Mouse (Mus musculus): ENCODE measurements around the gene Abcc4. TPM values are rescaled to one million over a fixed set of nuclear protein-coding genes. Genes with fewer than 3 reads are reported as not detected.

The Abcc4 gene
- 36.5 and 110 TPM in 2 replicates for total RNA-seq (2012; rRNA removed)

- peaks cover 7 to 22% of the 10 kb centered on the region in 2 experiments for H3K4me1 ChIP-seq (ENCODE audit: control insufficient read depth in 2 of 2, insufficient read depth in 2 of 2, low read length in 2 of 2, poor library complexity in 1 of 2)
- no peak for DNase-seq (ENCODE audit: low read depth, low spot score)
- peak within 1 kb of the TSS; percentile 76 for H3K9ac ChIP-seq (ENCODE audit: insufficient read depth, low read depth, low read length, poor library complexity, severe bottlenecking)
- TF ChIP-seq ZNF384 (IDR thresholded peaks at IDR 0.05; ENCODE audit: low read depth, low read length) (no peak), HCFC1 (IDR thresholded peaks at IDR 0.05; ENCODE audit: borderline replicate concordance, insufficient read depth, low read length) (no peak), CHD2 (IDR thresholded peaks at IDR 0.05; ENCODE audit: low read depth, low read length) (no peak), MAFK (IDR thresholded peaks at IDR 0.05; ENCODE audit: insufficient read depth, low read depth, low read length) (no peak), ZC3H11A (IDR thresholded peaks at IDR 0.05; ENCODE audit: borderline replicate concordance, low read depth, low read length) (no peak)
- H3K27ac ChIP-seq (ENCODE audit: insufficient read depth, low read depth, low read length, poor library complexity, severe bottlenecking) = peak within 1 kb of the TSS; percentile 54
- in situ Hi-C loops (cut with MboI; ENCODE audit: low sequenced_read_pairs in 2 of 2, unreplicated experiment in 2 of 2) = no loop called here
- peaks cover 19% of the 10 kb centered on the region; the same call in 1 of the 2 replicates for H3K36me3 ChIP-seq (ENCODE audit: control insufficient read depth, insufficient read depth, low read length, poor library complexity, severe bottlenecking)
- H3K4me3 ChIP-seq (ENCODE audit: insufficient read depth in 1 of 2, low read depth in 1 of 2, low read length in 2 of 2, poor library complexity in 1 of 2, severe bottlenecking in 1 of 2) = peak within 1 kb of the TSS; percentile 92 to 95
- H3K9me3 ChIP-seq (ENCODE audit: control insufficient read depth, insufficient read depth, low read depth, low read length) = no peaks in the 10 kb centered on the region
Measured at GRCm38 (mm10) chr14:118705808-118706731, at the start of gene Abcc4. Gene Abcc4 (minus strand): TSS chr14:118706219.

- in situ Hi-C loops (cut with MboI; ENCODE audit: low sequenced_read_pairs in 2 of 2, unreplicated experiment in 2 of 2) = no loop called here
Measured at GRCm38 (mm10) chr14:118751193-118751753, 45.3 kb upstream of the Abcc4 start.

GRCm38 (mm10) chr14:118750505-118751192 lies 44.6 kb upstream of the Abcc4 start:
- TF ChIP-seq MAFK (IDR thresholded peaks at IDR 0.05; ENCODE audit: insufficient read depth, low read depth, low read length) (peak; percentile 93), HCFC1 (IDR thresholded peaks at IDR 0.05; ENCODE audit: borderline replicate concordance, insufficient read depth, low read length) (no peak)
- Histone ChIP-seq H3K9ac (ENCODE audit: insufficient read depth, low read depth, low read length, poor library complexity, severe bottlenecking) (no peak overlapping the region), H3K4me1 (ENCODE audit: control insufficient read depth in 2 of 2, insufficient read depth in 2 of 2, low read length in 2 of 2, poor library complexity in 1 of 2) (peaks cover 8 to 24% of the 10 kb centered on the region in 2 experiments), H3K27ac (ENCODE audit: insufficient read depth, low read depth, low read length, poor library complexity, severe bottlenecking) (peak overlapping the region; percentile 80), H3K4me3 (ENCODE audit: insufficient read depth in 1 of 2, low read depth in 1 of 2, low read length in 2 of 2, poor library complexity in 1 of 2, severe bottlenecking in 1 of 2) (no peak overlapping the region), H3K36me3 (ENCODE audit: control insufficient read depth, insufficient read depth, low read length, poor library complexity, severe bottlenecking) (no peaks in the 10 kb centered on the region), H3K9me3 (ENCODE audit: control insufficient read depth, insufficient read depth, low read depth, low read length) (no peaks in the 10 kb centered on the region)
- DNase-seq (ENCODE audit: low read depth, low spot score) = peak; percentile 36
- in situ Hi-C loops (cut with MboI; ENCODE audit: low sequenced_read_pairs in 2 of 2, unreplicated experiment in 2 of 2) = no loop called here

More at GRCm38 (mm10) chr14:118751193-118751753, 45.3 kb upstream of the Abcc4 start:
- Histone ChIP-seq H3K9ac (ENCODE audit: insufficient read depth, low read depth, low read length, poor library complexity, severe bottlenecking) (no peak overlapping the region), H3K9me3 (ENCODE audit: control insufficient read depth, insufficient read depth, low read depth, low read length) (no peaks in the 10 kb centered on the region), H3K4me1 (ENCODE audit: control insufficient read depth in 2 of 2, insufficient read depth in 2 of 2, low read length in 2 of 2, poor library complexity in 1 of 2) (peaks cover 8 to 24% of the 10 kb centered on the region in 2 experiments), H3K27ac (ENCODE audit: insufficient read depth, low read depth, low read length, poor library complexity, severe bottlenecking) (peak overlapping the region; percentile 80; the same call in 1 of the 2 replicates), H3K36me3 (ENCODE audit: control insufficient read depth, insufficient read depth, low read length, poor library complexity, severe bottlenecking) (no peaks in the 10 kb centered on the region), H3K4me3 (ENCODE audit: insufficient read depth in 1 of 2, low read depth in 1 of 2, low read length in 2 of 2, poor library complexity in 1 of 2, severe bottlenecking in 1 of 2) (no peak overlapping the region)
- TF ChIP-seq ZC3H11A (IDR thresholded peaks at IDR 0.05; ENCODE audit: borderline replicate concordance, low read depth, low read length) (no peak), MAFK (IDR thresholded peaks at IDR 0.05; ENCODE audit: insufficient read depth, low read depth, low read length) (0 out of 2 replicates have a peak, but pooled peaks have one; percentile 11)
- peak; percentile 38 for DNase-seq (ENCODE audit: low read depth, low spot score)

GRCm38 (mm10) chr14:118749715-118750114 lies 43.7 kb upstream of the Abcc4 start:
- in situ Hi-C loops (cut with MboI; ENCODE audit: low sequenced_read_pairs in 2 of 2, unreplicated experiment in 2 of 2) = no loop called here
- Histone ChIP-seq H3K4me1 (ENCODE audit: control insufficient read depth in 2 of 2, insufficient read depth in 2 of 2, low read length in 2 of 2, poor library complexity in 1 of 2) (peaks cover 8 to 24% of the 10 kb centered on the region in 2 experiments), H3K36me3 (ENCODE audit: control insufficient read depth, insufficient read depth, low read length, poor library complexity, severe bottlenecking) (no peaks in the 10 kb centered on the region), H3K4me3 (ENCODE audit: insufficient read depth in 1 of 2, low read depth in 1 of 2, low read length in 2 of 2, poor library complexity in 1 of 2, severe bottlenecking in 1 of 2) (no peak overlapping the region), H3K9ac (ENCODE audit: insufficient read depth, low read depth, low read length, poor library complexity, severe bottlenecking) (no peak overlapping the region), H3K9me3 (ENCODE audit: control insufficient read depth, insufficient read depth, low read depth, low read length) (no peaks in the 10 kb centered on the region), H3K27ac (ENCODE audit: insufficient read depth, low read depth, low read length, poor library complexity, severe bottlenecking) (peak overlapping the region; percentile 80)
- no peak for DNase-seq (ENCODE audit: low read depth, low spot score)
- TF ChIP-seq HCFC1 (IDR thresholded peaks at IDR 0.05; ENCODE audit: borderline replicate concordance, insufficient read depth, low read length) = no peak
- no peak for TF ChIP-seq ZC3H11A (IDR thresholded peaks at IDR 0.05; ENCODE audit: borderline replicate concordance, low read depth, low read length)
